Mouse (Mus musculus): ENCODE measurements around the gene Gm2174.

Gene Gm2174

GRCm38 (mm10) chrX:56447524-56448015 is at the start of gene Gm2174:
Gene Gm2174, plus strand, starts transcription at chrX:56447965.
- no peak for DNase-seq (ENCODE audit: low read depth, low spot score)

GRCm38 (mm10) chrX:56404646-56405045 is 43.1 kb upstream of the Gm2174 start:
- no peak for DNase-seq (ENCODE audit: low read depth, low spot score)

GRCm38 (mm10) chrX:56405482-56405881 is 42.3 kb upstream of the Gm2174 start:
- no peak for DNase-seq (ENCODE audit: low read depth, low spot score)

GRCm38 (mm10) chrX:56406128-56406527 is 41.6 kb upstream of the Gm2174 start:
- DNase-seq (ENCODE audit: low read depth, low spot score): peak; percentile 16

- DNase-seq (ENCODE audit: low read depth, low spot score): no peak
Measured at GRCm38 (mm10) chrX:56416277-56416676, 31.5 kb upstream of the Gm2174 start.

GRCm38 (mm10) chrX:56417541-56417940 is 30.2 kb upstream of the Gm2174 start:
- DNase-seq (ENCODE audit: low read depth, low spot score): no peak

- no peak for DNase-seq (ENCODE audit: low read depth, low spot score)
Measured at GRCm38 (mm10) chrX:56430601-56431000, 17.2 kb upstream of the Gm2174 start.

GRCm38 (mm10) chrX:56435758-56436283 is 11.9 kb upstream of the Gm2174 start:
- no peak for DNase-seq (ENCODE audit: low read depth, low spot score)

GRCm38 (mm10) chrX:56446487-56447428 is 1.0 kb upstream of the Gm2174 start:
- no peak for DNase-seq (ENCODE audit: low read depth, low spot score)

GRCm38 (mm10) chrX:56454671-56455371 is 7.1 kb downstream of the Gm2174 start, which contains the start of gene Ints6l:
Gene Ints6l, plus strand, starts transcription at chrX:56454857.
- DNase-seq (ENCODE audit: low read depth, low spot score): peak; percentile 79

GRCm38 (mm10) chrX:56455372-56456246 is 7.8 kb downstream of the Gm2174 start:
- peak; percentile 85 for DNase-seq (ENCODE audit: low read depth, low spot score)

- no peak for DNase-seq (ENCODE audit: low read depth, low spot score)
Measured at GRCm38 (mm10) chrX:56456379-56456778, 8.6 kb downstream of the Gm2174 start.

- no peak for DNase-seq (ENCODE audit: low read depth, low spot score)
Measured at GRCm38 (mm10) chrX:56462020-56462933, 14.5 kb downstream of the Gm2174 start.

- no peak for DNase-seq (ENCODE audit: low read depth, low spot score)
Measured at GRCm38 (mm10) chrX:56464906-56465305, 17.1 kb downstream of the Gm2174 start.

GRCm38 (mm10) chrX:56467688-56468087 is 19.9 kb downstream of the Gm2174 start:
- peak; percentile 61 for DNase-seq (ENCODE audit: low read depth, low spot score)

GRCm38 (mm10) chrX:56468422-56468821 is 20.7 kb downstream of the Gm2174 start:
- DNase-seq (ENCODE audit: low read depth, low spot score): peak; percentile 40

GRCm38 (mm10) chrX:56474035-56474434 is 26.3 kb downstream of the Gm2174 start:
- DNase-seq (ENCODE audit: low read depth, low spot score): no peak

- no peak for DNase-seq (ENCODE audit: low read depth, low spot score)
Measured at GRCm38 (mm10) chrX:56477553-56477952, 29.8 kb downstream of the Gm2174 start.

GRCm38 (mm10) chrX:56481906-56482305 is 34.1 kb downstream of the Gm2174 start:
- no peak for DNase-seq (ENCODE audit: low read depth, low spot score)

GRCm38 (mm10) chrX:56489758-56490157 is 42.0 kb downstream of the Gm2174 start:
- peak; percentile 75 for DNase-seq (ENCODE audit: low read depth, low spot score)

All from forelimb bud, embryonic 11.5 days (tissue).